Mouse (Mus musculus) embryonic facial prominence, embryonic 14.5 days (tissue): ENCODE results near the gene Sphk2. TPM values are rescaled to one million over a fixed set of nuclear protein-coding genes. Genes with fewer than 3 reads are reported as not detected.

Source experiments
- ATAC-seq: fragments of 200-750 bp; cut with Nextera tagmentation; 2 replicates; pipeline ENCODE4 v1.8.0; 2017; ENCODE audit warnings: low read depth, moderate number of reproducible peaks, moderate TSS enrichment
- DNase-seq: peaks from one replicate; pipeline ENCODE4 v3.0.0-alpha.2; 2015; ENCODE audit warnings: low spot score
- H3K27ac ChIP-seq: fragments of 300-500 bp; sonication (generic); replicated peaks from 2 replicates; pipeline ENCODE4 v1.5.1; 2014; ENCODE audit warnings: low read depth, mild to moderate bottlenecking, low read length, moderate library complexity
- H3K27me3 ChIP-seq: fragments of 300-500 bp; sonication (generic); replicated peaks from 2 replicates; pipeline ENCODE4 v1.6.1; 2014; ENCODE audit warnings: low read length; ENCODE audit not compliant: control insufficient read depth, insufficient read depth
- H3K36me3 ChIP-seq: fragments of 300-500 bp; sonication (generic); 2 replicates; pipeline ENCODE4 v1.6.1; 2014; ENCODE audit warnings: low read length, mixed read lengths; ENCODE audit not compliant: control insufficient read depth, insufficient read depth
- H3K4me1 ChIP-seq: fragments of 300-500 bp; sonication (generic); 2 replicates; pipeline ENCODE4 v1.6.1; 2014; ENCODE audit warnings: antibody characterized with exemption, low read length; ENCODE audit not compliant: control insufficient read depth, insufficient read depth
- H3K4me2 ChIP-seq: fragments of 300-500 bp; sonication (generic); 2 replicates; pipeline ENCODE4 v1.6.1; 2014; ENCODE audit warnings: low read depth, mild to moderate bottlenecking, low read length, moderate library complexity, mixed read lengths
- H3K4me3 ChIP-seq: fragments of 300-500 bp; sonication (generic); 2 replicates; pipeline ENCODE4 v1.5.1; 2014; ENCODE audit warnings: low read depth, mild to moderate bottlenecking, low read length
- H3K9ac ChIP-seq: fragments of 300-500 bp; sonication (generic); 2 replicates; pipeline ENCODE4 v1.6.1; 2014; ENCODE audit warnings: low read depth, mild to moderate bottlenecking, low read length, moderate library complexity, mixed read lengths
- H3K9me3 ChIP-seq: fragments of 300-500 bp; sonication (generic); 2 replicates; pipeline ENCODE4 v1.6.1; 2016; ENCODE audit warnings: low read length; ENCODE audit not compliant: control insufficient read depth
- WGBS: fragments of 180-500 bp; shearing (Covaris S2); extraction: QIAGEN DNeasy Blood & Tissue Kit; methylation state at CpG from one replicate; pipeline ENCODE4 v1.1.7; 2014; 5-methylcytosine and 5-hydroxymethylcytosine counted together
- polyA plus RNA-seq: library from polyadenylated mRNA; unstranded; fragments of >200 nt; fragmentation: Nextera tagmentation; extraction: Ambion mirVana; gene quantifications from 2 replicates; pipeline ENCODE4 v1.2.1, GENCODE M21; 2014

Sphk2 gene
- polyA plus RNA-seq, 1 experiment from 2014 or later, result 24.0 TPM

DNA sequence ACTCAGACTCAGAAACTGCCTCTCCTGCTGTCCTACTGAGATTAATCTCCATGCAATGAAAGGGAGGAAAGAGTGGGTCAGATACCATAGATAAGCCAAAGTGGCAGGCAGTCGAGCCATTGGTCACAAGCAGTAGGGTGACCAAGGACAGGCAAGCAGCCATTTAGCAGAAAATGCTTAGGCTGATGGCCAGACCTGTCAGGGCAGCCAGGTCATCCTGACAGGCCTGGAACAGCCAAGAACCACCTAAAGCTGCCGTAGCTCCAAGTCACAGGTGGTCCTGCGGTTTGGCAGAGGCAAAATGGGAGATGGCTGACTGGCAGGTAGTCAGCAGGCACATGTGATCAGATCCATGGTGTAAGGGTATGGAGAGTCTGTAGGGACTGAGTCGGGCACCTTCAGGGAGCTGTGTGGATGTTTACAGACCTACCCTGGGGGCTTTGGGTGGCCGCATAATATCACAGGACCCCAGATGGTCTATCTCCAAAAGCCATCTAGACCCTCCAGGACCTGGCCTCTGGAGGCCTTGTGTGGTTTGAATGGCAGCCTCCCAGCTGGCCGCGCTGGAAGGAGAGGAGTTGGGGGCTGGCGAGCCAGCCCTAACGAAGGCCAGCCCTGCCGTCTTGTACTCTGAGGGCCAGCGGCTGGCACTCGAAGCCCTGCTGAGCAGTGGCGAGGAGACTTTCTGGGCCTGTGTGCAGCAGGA is 4.0 kb upstream of the Sphk2 start:
- ATAC-seq, result no peak
- 56% methylated on average over 13 of the region's 13 CpGs for WGBS
- no peak overlapping the region for H3K27ac ChIP-seq
- no peak overlapping the region for H3K9ac ChIP-seq
- H3K36me3 ChIP-seq, result peaks cover 76% of the 10 kb centered on the region
- peaks cover 3% of the 10 kb centered on the region for H3K4me1 ChIP-seq
- no peaks in the 10 kb centered on the region for H3K27me3 ChIP-seq
- no peaks in the 10 kb centered on the region for H3K9me3 ChIP-seq
- no peak overlapping the region for H3K4me3 ChIP-seq
- DNase-seq, result no peak
- H3K4me2 ChIP-seq, result no peak overlapping the region

DNA sequence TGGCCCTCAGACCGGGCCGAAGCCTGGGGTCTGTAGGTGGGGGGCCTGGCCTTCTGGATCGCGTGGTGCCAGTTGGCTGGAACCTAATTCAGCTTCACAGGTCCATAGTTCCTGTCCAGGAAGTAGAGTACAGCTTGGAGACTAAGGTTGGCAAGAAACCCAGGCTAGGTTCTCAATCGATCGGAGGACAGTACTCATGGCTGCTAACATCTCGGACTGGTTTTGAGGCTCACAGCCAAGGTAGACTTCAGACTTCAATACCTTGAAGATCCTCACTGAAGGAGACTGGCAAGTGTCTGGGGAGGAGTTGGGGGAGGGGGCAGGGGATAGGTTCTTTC is 3.4 kb upstream of the Sphk2 start:
- peaks cover 70% of the 10 kb centered on the region for H3K36me3 ChIP-seq
- H3K4me3 ChIP-seq, result no peak overlapping the region
- no peaks in the 10 kb centered on the region for H3K9me3 ChIP-seq
- ATAC-seq, result no peak
- no peaks in the 10 kb centered on the region for H3K27me3 ChIP-seq
- no peak overlapping the region for H3K9ac ChIP-seq
- no peak for DNase-seq
- no peak overlapping the region for H3K4me2 ChIP-seq
- H3K4me1 ChIP-seq, result peaks cover 8% of the 10 kb centered on the region
- WGBS, result 79% methylated on average over 7 of the region's 7 CpGs
- no peak overlapping the region; the same call in 1 of the 2 replicates for H3K27ac ChIP-seq

- H3K36me3 ChIP-seq, result peaks cover 64% of the 10 kb centered on the region
- no peaks in the 10 kb centered on the region for H3K9me3 ChIP-seq
- H3K4me1 ChIP-seq, result peaks cover 13% of the 10 kb centered on the region
- peak within 1 kb of the TSS; percentile 19; the same call in 1 of the 2 replicates for H3K9ac ChIP-seq
- DNase-seq (peak; percentile 51), ATAC-seq (peak; percentile 32; the same call in 1 of the 2 replicates)
- peak within 1 kb of the TSS; percentile 77; the same call in 1 of the 2 replicates for H3K4me2 ChIP-seq
- H3K27me3 ChIP-seq, result no peaks in the 10 kb centered on the region
- WGBS, result 70% methylated on average over 11 of the region's 14 CpGs
- H3K4me3 ChIP-seq, result no peak within 1 kb of the TSS
- H3K27ac ChIP-seq, result no peak within 1 kb of the TSS; the same call in 1 of the 2 replicates
These were observed 2.8 kb upstream of the Sphk2 start, which contains the start of gene Fam83e for GRCm38 (mm10) chr7:45720413-45721233. Gene Fam83e (plus strand): TSS chr7:45721212.

GRCm38 (mm10) chr7:45719738-45720412 is 2.1 kb upstream of the Sphk2 start:
- Histone ChIP-seq H3K4me1 (peaks cover 17% of the 10 kb centered on the region), H3K27ac (no peak overlapping the region), H3K9ac (peak overlapping the region; percentile 99), H3K36me3 (peaks cover 56% of the 10 kb centered on the region), H3K9me3 (no peaks in the 10 kb centered on the region), H3K4me2 (peak overlapping the region; percentile 77), H3K27me3 (no peaks in the 10 kb centered on the region), H3K4me3 (peak overlapping the region; percentile 79)
- ATAC-seq (no peak), DNase-seq (no peak)
- WGBS, result 90% methylated on average over 15 of the region's 16 CpGs

DNA sequence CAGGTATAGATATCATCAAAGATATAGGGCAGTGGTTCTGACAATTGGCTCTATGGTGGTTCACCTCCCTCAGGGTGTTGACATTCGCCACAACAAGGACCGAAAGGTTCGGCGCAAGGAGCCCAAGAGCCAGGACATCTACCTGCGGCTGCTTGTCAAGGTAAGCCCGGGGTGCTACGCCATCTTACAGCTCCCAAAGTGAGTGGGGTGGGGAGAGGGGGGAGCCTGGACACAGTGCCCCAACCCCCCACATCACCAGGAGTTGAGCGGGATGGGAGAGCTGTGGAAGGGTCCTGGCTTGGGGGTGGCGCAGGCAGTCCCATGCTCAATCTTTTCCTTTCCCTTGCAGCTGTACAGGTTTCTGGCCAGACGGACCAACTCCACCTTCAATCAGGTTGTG is 1.4 kb upstream of the Sphk2 start:
- WGBS, result 82% methylated on average over 9 of the region's 10 CpGs

DNA sequence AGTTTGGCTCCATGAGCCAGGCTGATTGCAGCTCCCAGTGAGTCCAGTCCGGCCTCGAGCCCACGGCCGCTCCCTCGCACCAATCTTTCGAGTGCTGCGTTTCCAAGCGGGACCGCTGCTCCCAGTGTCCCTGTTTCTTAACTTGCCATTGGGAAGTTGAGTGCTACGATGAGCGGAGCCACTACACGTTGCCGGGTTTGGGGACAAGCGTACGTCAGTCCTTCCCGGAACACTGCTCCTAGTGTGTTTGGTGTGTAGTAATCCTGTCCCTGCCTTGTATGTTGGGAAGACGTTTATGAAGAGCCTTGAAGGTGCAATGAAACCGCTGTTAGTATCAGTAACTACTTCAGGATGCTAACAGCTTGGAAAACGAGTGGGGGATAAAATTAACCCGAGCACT is 529 bp upstream of the Sphk2 start:
- H3K4me1 ChIP-seq, result peaks cover 21% of the 10 kb centered on the region

More for the DNA sequence above, 1.4 kb upstream of the Sphk2 start:
- H3K4me1 ChIP-seq, result peaks cover 21% of the 10 kb centered on the region
- ATAC-seq, result no peak
- peak overlapping the region; percentile 99 for H3K9ac ChIP-seq
- peak overlapping the region; percentile 77 for H3K4me2 ChIP-seq
- H3K36me3 ChIP-seq, result peaks cover 50% of the 10 kb centered on the region
- no peak overlapping the region for H3K27ac ChIP-seq
- no peaks in the 10 kb centered on the region for H3K27me3 ChIP-seq
- H3K9me3 ChIP-seq, result no peaks in the 10 kb centered on the region
- H3K4me3 ChIP-seq, result peak overlapping the region; percentile 79
- no peak for DNase-seq

GRCm38 (mm10) chr7:45716952-45717917 is 567 bp downstream of the Sphk2 start:
- WGBS, result 8% methylated on average over 31 of the region's 31 CpGs
- Histone ChIP-seq H3K27me3 (no peaks in the 10 kb centered on the region), H3K4me1 (peaks cover 21% of the 10 kb centered on the region), H3K9ac (peak overlapping the region; percentile 85), H3K9me3 (no peaks in the 10 kb centered on the region), H3K4me2 (peak overlapping the region; percentile 71), H3K27ac (peak overlapping the region; percentile 91), H3K36me3 (peaks cover 46% of the 10 kb centered on the region), H3K4me3 (peak overlapping the region; percentile 79)
- DNase-seq, result no peak
- ATAC-seq, result peak; percentile 7; the same call in 1 of the 2 replicates

More for the DNA sequence above, 529 bp upstream of the Sphk2 start:
- ATAC-seq (no peak), DNase-seq (no peak)
- WGBS, result 0% methylated on average over 20 of the region's 20 CpGs
- no peaks in the 10 kb centered on the region for H3K9me3 ChIP-seq
- H3K27ac ChIP-seq, result peak overlapping the region; percentile 91
- H3K4me2 ChIP-seq, result peak overlapping the region; percentile 77
- peak overlapping the region; percentile 99 for H3K9ac ChIP-seq
- peak overlapping the region; percentile 79 for H3K4me3 ChIP-seq
- peaks cover 46% of the 10 kb centered on the region for H3K36me3 ChIP-seq
- H3K27me3 ChIP-seq, result no peaks in the 10 kb centered on the region
